Mouse (Mus musculus): ENCODE data around the gene Atp5g1.
"Not testable (repeated sequence)": the region's sequence is repeated elsewhere in the genome, so short reads cannot be mapped to it uniquely, and the experiment has no call there.

Gene Atp5g1

GRCm38 (mm10) chr11:96075509-96076220 is at the start of gene Atp5g1:
Gene Atp5g1, minus strand, starts transcription at chr11:96075670.
- peak; percentile 99 to 100 for DNase-seq (ENCODE audit: low spot score in 2 of 2)

GRCm38 (mm10) chr11:96124052-96124914 is 48.8 kb upstream of the Atp5g1 start:
- DNase-seq (ENCODE audit: low spot score in 2 of 2): no peak

DNA sequence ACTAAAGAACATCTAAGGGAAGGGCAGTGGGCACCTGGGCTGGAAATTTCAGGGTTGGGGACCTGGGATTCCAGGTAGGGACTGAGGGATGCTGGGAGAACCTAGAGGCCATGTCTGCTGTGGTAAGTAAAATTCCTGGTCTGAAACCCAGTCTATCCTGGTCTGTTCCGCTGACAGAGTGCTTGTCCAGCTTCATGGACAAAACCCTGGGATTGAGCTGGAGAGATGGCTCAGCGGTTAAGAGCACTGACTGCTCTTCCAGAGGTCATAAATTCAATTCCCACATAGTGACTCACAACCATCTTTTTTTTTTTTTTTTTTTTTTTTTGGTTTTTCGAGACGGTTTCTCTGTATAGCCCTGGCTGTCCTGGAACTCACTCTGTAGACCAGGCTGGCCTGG is 47.3 kb upstream of the Atp5g1 start:
- not testable (repeated sequence) for DNase-seq (ENCODE audit: low spot score in 2 of 2)

DNA sequence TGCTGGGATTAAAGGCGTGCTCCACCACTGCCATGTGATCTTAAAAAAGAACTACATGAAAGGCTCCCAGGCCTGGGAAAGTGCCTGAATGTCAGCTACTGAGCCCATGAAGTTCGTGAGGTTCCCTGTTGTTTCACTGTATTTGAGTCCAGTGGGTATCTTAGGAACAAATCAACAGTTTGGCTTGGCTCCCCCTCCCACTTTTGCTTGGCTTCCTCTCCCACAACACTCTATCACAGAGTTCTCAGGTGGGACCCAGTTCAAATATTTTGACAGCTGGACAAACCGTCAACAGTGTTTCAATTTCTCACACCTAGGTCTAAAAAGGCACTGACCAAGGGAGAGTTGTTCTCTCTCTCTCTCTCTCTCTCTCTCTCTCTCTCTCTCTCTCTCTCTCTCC is 43.9 kb upstream of the Atp5g1 start:
- no peak for DNase-seq (ENCODE audit: low spot score in 2 of 2)

DNA sequence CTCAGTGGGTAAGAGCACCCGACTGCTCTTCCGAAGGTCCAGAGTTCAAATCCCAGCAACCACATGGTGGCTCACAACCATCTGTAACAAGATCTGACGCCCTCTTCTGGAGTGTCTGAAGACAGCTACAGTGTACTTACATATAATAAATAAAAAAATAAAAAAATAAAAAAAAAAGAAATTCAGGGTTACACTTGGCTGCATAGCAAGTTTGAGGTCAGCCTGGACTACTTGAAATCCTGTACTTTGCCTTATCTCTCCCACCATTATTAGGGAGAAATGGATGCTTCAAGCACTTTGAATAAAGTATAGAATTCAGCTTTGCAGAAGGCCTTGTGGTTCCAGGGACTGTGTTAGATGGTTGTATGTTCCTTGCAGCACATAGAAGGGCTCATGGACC is 41.5 kb upstream of the Atp5g1 start:
- not testable (repeated sequence) for DNase-seq (ENCODE audit: low spot score in 2 of 2)

- DNase-seq (ENCODE audit: low spot score in 2 of 2): no peak
These were observed 40.6 kb upstream of the Atp5g1 start for GRCm38 (mm10) chr11:96116116-96116515.

DNA sequence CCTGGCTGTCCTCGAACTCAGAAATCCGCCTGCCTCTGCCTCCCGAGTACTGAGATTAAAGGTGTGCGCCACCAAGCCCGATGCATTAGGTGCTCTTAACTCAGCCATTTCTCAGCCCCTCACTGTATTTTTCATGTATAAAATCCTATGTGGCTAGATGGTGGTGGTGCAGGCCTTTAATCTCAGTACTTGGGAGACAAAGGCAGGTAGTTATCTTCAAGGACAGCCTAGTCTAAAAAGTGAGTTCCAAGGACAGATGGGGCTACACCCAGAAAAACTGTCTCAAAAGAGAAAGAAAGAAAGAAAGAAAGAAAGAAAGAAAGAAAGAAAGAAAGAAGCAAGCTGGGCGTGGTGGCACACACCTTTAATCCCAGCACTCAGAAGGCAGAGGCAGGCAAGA is 39.9 kb upstream of the Atp5g1 start:
- DNase-seq (ENCODE audit: low spot score in 2 of 2): no peak

GRCm38 (mm10) chr11:96114077-96114476 is 38.6 kb upstream of the Atp5g1 start:
- DNase-seq (ENCODE audit: low spot score in 2 of 2): no peak

DNA sequence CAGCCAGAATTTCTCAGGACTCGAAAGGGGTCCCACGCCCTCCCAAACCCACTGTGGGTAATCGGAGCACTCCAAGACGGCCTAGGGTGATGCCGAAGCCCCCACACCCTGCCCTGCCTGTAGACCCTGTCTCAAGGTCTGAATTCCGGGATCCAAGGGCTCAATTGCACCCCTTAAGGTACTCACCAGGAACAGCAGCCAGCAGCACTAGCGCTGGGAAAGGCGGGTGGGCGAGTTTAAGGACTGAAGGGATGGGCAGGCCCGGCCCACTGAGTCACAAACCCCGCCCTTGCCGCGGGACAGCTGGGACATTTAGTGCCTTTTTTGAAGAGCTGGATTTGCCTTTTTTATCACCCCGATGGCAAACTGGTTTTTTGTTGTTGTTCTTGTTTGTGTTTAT is 36.3 kb upstream of the Atp5g1 start, which contains the start of gene Calcoco2:
TSS of gene Calcoco2 (minus strand) at position 214 of the 400 bp plus-strand sequence.
- DNase-seq (ENCODE audit: low spot score in 2 of 2): no peak

GRCm38 (mm10) chr11:96110950-96111349 is 35.5 kb upstream of the Atp5g1 start:
- not testable (repeated sequence) for DNase-seq (ENCODE audit: low spot score in 2 of 2)

DNA sequence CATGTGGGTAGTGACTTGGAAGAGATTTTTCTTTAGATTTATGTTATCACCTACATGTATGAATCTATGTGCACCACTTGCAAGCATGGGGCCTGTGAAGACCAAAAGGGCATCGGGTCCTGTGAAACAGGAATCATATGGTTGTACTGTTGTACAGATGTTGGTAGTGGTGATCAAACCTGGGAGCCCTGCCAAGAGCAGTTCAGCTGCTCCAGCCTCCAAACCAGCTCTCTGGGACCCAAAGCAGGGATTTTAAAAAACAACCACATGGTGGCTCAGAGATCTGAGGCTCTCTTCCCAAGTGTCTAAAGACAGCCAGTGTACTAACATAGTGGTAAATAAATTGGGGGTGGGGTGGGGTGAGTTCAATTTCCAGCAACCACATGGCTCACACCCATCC is 32.9 kb upstream of the Atp5g1 start:
- no peak for DNase-seq (ENCODE audit: low spot score in 2 of 2)

- no peak for DNase-seq (ENCODE audit: low spot score in 2 of 2)
These were observed 17.9 kb upstream of the Atp5g1 start for GRCm38 (mm10) chr11:96093361-96093760.

DNA sequence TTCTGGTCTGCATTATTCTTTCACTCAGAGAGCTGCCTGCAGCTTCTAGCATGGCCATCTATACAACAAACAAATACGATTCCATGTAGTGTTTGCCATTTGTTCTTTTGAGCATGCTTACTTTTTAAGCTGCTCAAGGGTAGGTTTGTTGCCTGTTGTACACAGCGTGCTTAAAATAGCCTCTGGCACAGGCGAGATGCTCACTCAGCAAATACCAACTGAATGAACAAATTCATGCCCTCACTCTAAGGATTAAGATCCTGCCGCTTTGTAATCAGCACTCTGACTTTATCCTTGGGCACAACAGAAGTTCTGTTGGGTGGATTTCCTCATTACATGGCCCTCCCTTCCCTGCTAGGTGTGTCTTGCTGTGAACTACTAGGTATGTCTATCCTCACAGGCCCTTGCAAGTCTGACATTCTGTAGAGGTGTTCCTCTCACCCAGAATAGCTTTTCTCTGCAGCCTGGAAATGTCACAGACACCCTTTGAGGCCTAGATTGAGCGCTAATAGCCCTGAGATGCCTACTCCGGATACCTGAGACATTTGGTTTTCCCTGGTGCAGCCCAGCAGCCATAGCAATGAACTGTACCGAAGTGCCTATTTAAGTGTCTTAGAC is 17.3 kb upstream of the Atp5g1 start:
- no peak for DNase-seq (ENCODE audit: low spot score in 2 of 2)

GRCm38 (mm10) chr11:96091073-96091472 is 15.6 kb upstream of the Atp5g1 start:
- DNase-seq (ENCODE audit: low spot score in 2 of 2): no peak

- no peak for DNase-seq (ENCODE audit: low spot score in 2 of 2)
These were observed 12.5 kb upstream of the Atp5g1 start for GRCm38 (mm10) chr11:96087981-96088380.

- no peak for DNase-seq (ENCODE audit: low spot score in 2 of 2)
These were observed 7.2 kb upstream of the Atp5g1 start for GRCm38 (mm10) chr11:96082682-96083081.

GRCm38 (mm10) chr11:96080736-96081135 is 5.3 kb upstream of the Atp5g1 start:
- DNase-seq (ENCODE audit: low spot score in 2 of 2): no peak

GRCm38 (mm10) chr11:96076221-96077105 is 993 bp upstream of the Atp5g1 start:
- DNase-seq (ENCODE audit: low spot score in 2 of 2): no peak

GRCm38 (mm10) chr11:96075177-96075508 is 327 bp downstream of the Atp5g1 start:
- no peak for DNase-seq (ENCODE audit: low spot score in 2 of 2)

- no peak for DNase-seq (ENCODE audit: low spot score in 2 of 2)
These were observed 906 bp downstream of the Atp5g1 start for GRCm38 (mm10) chr11:96074351-96075176.
